Mouse (Mus musculus): ENCODE measurements around the gene Slc19a3.
"Not testable (repeated sequence)": the region's sequence is repeated elsewhere in the genome, so short reads cannot be mapped to it uniquely, and the experiment has no call there.

The Slc19a3 gene

DNA sequence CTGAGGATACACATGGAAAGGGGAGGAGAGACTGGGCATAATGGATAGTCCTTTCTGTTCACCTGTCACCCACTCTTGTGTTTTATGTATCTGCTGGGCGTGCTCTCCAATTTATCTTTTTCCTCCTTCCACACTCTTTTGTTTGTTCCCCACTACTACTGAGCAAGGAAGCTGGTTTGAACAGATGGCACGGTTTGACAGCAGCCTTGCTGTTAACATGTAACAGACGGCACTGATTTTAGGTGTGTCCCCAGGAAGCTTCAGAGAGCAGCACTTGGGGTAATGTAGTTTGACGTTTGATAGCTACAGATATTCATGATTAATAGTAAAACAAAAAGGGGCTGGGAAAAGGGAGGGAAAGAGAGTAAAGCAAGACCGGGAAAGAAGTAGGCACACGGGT, 30.8 kb downstream of the Slc19a3 start:
- no peak for DNase-seq (ENCODE audit: low read depth in 1 of 2, low spot score in 2 of 2)

- DNase-seq (ENCODE audit: low read depth in 1 of 2, low spot score in 2 of 2) = no peak
Observed at GRCm38 (mm10) chr1:83006218-83007179, 31.7 kb downstream of the Slc19a3 start.

DNA sequence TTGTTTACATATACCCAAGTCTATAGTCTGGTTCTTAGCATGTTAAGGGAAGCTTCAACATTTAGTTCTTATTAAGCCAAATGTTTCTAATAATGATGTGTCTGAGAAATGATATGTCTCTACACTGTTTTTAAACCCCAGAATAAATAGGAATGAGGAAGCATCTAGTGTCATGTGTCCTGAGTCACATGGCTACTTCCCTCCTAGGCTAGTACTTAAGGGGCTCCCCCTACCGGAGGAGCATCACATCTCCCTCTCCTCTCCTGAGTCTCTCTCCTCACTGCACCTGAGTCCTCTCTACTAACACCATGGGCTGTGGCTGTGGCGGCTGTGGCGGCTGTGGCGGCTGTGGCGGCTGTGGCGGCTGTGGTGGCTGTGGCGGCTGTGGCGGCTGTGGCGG, 37.9 kb downstream of the Slc19a3 start, which contains the start of gene Gm47959:
Gene Gm47959 (plus strand): TSS at position 243 of the 400 bp plus-strand sequence.
- DNase-seq (ENCODE audit: low read depth in 1 of 2, low spot score in 2 of 2) = not testable (repeated sequence)

DNA sequence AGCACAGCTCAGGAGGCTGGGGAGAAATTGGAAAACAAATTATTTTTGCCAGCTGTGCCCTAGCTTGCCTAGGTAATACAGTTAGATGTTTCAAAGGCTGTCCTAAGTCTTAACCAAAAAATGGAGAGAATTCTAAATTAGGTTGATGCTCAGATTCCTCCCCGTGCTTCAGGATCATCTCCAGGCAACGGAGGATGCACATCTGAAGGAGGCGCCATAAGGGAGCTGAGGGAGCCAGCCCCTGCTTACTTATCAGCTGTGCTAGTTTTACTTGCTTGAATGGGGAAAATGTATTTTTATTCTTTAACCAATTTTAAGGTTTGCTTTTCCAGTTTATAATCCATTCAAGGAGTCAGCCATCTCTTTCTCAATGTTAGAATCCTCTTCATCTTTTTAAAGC, 44.3 kb downstream of the Slc19a3 start:
- no peak for DNase-seq (ENCODE audit: low read depth in 1 of 2, low spot score in 2 of 2)

GRCm38 (mm10) chr1:82992093-82992492, 46.2 kb downstream of the Slc19a3 start:
- DNase-seq (ENCODE audit: low read depth in 1 of 2, low spot score in 2 of 2) = no peak

DNA sequence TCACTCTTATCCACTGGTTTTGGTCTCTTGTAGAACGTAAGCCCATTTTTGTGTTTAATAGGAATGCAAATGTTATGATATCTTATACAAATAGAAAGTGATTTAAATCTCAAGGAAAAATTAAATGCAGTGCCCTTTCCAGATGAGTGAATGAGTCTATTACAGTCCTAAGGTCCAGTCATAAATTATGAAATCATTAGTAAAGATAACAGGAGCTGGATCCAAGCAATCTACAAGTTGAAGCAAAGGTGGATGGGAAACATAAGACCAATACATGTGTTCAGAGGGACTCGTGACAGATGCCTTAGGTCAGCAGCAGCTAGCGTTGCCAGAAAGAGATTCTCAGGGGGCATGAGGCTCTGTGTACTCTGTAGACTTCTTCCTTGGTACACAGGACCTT, 46.7 kb downstream of the Slc19a3 start:
- DNase-seq (ENCODE audit: low read depth in 1 of 2, low spot score in 2 of 2) = no peak

DNA sequence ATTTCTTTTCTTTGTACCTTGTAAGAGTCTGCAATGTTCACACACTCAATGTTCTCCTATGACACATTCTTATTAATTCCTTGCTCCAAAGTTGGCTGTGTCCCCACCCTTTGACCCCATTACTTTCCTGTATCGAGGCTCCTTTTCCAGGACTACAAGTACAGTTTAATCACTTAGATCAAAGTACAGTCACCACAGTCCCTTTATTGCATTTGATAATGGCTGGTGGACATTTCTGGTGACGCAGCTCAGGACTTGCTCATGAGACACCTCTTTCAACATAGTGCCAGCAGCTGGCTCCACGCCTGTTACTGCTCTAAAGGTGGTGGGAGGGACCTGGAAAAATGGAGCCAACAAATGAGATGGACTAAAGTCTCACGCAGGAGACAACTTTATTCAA, 47.2 kb downstream of the Slc19a3 start:
- no peak for DNase-seq (ENCODE audit: low read depth in 1 of 2, low spot score in 2 of 2)

DNA sequence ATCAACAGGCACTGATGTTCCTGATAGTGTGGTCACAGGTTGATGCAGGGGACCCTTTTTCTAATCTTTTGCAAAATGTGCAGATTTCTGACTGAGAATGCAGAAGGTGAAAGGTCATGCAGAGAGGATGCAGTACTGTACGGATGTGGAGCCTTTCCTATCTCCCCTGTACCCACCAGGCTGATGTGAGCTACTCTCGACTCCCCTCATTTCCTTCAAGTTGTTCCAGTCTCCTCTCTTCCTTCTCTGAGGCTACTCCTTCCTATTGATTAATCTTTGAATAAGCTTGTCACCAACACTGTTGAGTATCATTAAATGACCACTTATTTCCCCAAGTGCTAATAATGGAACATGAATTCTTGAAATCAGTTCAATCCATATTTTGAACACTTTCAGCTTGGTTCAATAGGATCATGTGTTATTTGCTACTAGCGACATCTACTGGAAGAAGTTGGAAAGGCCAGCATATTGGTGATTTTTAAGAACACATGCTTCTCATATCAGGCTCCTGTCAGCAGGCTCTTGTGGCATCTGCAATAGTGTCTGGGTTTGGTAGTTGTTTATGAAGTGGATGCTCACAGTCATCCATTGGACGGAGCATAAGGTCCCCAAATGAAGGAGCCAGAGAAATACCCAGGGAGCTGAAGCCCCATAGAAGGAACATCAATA, 50.6 kb downstream of the Slc19a3 start:
- DNase-seq (ENCODE audit: low read depth in 1 of 2, low spot score in 2 of 2) = no peak

- DNase-seq (ENCODE audit: low read depth in 1 of 2, low spot score in 2 of 2) = no peak
Observed at GRCm38 (mm10) chr1:82986738-82987137, 51.5 kb downstream of the Slc19a3 start.

DNA sequence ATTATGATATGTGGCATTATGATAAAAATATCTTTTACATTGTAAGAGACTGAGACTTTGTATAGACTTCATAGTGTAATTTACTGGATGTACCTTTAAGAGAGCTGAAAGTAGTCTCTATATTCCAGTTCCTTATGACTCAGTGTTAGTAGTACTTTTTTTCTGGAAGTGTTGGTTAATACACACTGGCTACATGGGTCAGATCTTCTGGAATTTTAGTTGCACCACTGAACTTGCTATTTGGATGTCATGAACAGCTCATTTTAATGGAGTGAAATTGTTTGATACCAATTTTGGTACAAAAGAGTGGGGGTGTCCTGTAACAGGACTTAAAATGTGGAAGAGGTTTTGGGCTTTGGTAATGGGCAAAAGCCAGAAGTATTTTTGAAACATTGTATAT, 60.4 kb downstream of the Slc19a3 start:
- DNase-seq (ENCODE audit: low read depth in 1 of 2, low spot score in 2 of 2) = no peak

GRCm38 (mm10) chr1:82975750-82976149, 62.5 kb downstream of the Slc19a3 start:
- no peak for DNase-seq (ENCODE audit: low read depth in 1 of 2, low spot score in 2 of 2)

DNA sequence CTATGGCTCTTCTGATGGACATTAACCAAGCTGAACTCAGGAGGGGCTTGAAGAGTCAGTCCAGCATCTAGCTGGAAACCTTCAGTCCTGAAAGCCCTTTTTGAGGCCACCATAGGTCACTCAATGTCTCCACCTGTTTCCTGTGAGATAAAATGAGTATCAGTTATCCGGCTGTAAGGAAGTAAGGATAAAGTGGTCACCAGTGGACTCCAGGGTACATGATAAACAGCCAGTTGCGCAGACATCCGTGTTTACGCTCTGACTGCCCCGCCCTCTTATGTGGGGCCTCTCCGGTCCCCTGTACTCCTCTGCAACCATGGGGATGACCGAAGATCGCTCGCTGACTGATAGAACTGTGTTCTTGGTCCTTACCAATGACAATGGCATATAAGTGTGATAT, 63.9 kb downstream of the Slc19a3 start:
- DNase-seq (ENCODE audit: low read depth in 1 of 2, low spot score in 2 of 2) = no peak

GRCm38 (mm10) chr1:82973901-82974300, 64.3 kb downstream of the Slc19a3 start:
- no peak for DNase-seq (ENCODE audit: low read depth in 1 of 2, low spot score in 2 of 2)

- DNase-seq (ENCODE audit: low read depth in 1 of 2, low spot score in 2 of 2) = no peak
Observed at GRCm38 (mm10) chr1:82973244-82973643, 65.0 kb downstream of the Slc19a3 start.

DNA sequence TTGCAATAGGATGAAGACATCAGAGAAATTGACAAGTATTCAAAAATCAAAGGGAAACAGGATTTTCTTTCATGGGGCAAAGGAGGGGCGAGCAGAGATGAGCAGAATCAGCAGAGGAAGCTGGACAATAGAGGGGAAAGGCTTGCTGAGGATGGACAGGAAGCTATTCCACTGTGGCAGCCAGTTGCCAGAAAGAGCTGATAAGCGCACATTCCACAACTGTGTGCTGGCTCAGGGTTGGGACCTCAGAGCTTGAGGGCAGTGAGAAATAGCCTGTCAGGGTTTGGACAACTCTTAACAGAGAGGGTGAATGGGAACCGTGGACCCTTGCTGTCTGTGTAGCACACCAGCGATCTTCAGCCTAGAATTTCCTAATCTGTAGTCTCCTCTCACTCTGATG, 66.2 kb downstream of the Slc19a3 start:
- no peak for DNase-seq (ENCODE audit: low read depth in 1 of 2, low spot score in 2 of 2)

- DNase-seq (ENCODE audit: low read depth in 1 of 2, low spot score in 2 of 2) = no peak
Observed at GRCm38 (mm10) chr1:82966413-82966812, 71.8 kb downstream of the Slc19a3 start.
